Mouse (Mus musculus): Measurements from ENCODE around the gene Tex2. TPM values are rescaled to one million over a fixed set of nuclear protein-coding genes. Genes with fewer than 3 reads are reported as not detected.

Tex2 gene
- polyA plus RNA-seq, 1 experiment, result 13.2 TPM

- peak; percentile 81 for DNase-seq
- H3K4me1 ChIP-seq (replicated peaks; ENCODE audit: control insufficient read depth, insufficient read depth, low read length), result peaks cover 6% of the 10 kb centered on the region
- H3K4me3 ChIP-seq (ENCODE audit: control insufficient read depth, insufficient read depth, low read length), result no peak overlapping the region
- TF ChIP-seq POLR2A (IDR thresholded peaks at IDR 0.05; ENCODE audit: control insufficient read depth, extremely low read depth, insufficient read depth, low read length, poor library complexity) (no peak), CTCF (IDR thresholded peaks at IDR 0.05; ENCODE audit: borderline replicate concordance, control insufficient read depth, extremely low read depth, insufficient read depth, low read length, poor library complexity) (peak; percentile 79; the same call in 1 of the 2 replicates)
- H3K36me3 ChIP-seq (ENCODE audit: control insufficient read depth, insufficient read depth, low read length), result no peaks in the 10 kb centered on the region
- H3K27me3 ChIP-seq (ENCODE audit: control insufficient read depth, insufficient read depth, low read length), result no peaks in the 10 kb centered on the region
- no peak overlapping the region for H3K27ac ChIP-seq (ENCODE audit: control insufficient read depth, insufficient read depth, low read length)
- WGBS, result 16% methylated on average over 13 of the region's 13 CpGs
Measured at GRCm38 (mm10) chr11:106648347-106648746, 35.1 kb upstream of the Tex2 start.

GRCm38 (mm10) chr11:106642966-106643637, 29.9 kb upstream of the Tex2 start:
- Histone ChIP-seq H3K27me3 (ENCODE audit: control insufficient read depth, insufficient read depth, low read length) (no peaks in the 10 kb centered on the region), H3K4me3 (ENCODE audit: control insufficient read depth, insufficient read depth, low read length) (no peak overlapping the region), H3K27ac (ENCODE audit: control insufficient read depth, insufficient read depth, low read length) (no peak overlapping the region), H3K36me3 (ENCODE audit: control insufficient read depth, insufficient read depth, low read length) (no peaks in the 10 kb centered on the region), H3K4me1 (replicated peaks; ENCODE audit: control insufficient read depth, insufficient read depth, low read length) (peaks cover 4% of the 10 kb centered on the region)
- TF ChIP-seq POLR2A (IDR thresholded peaks at IDR 0.05; ENCODE audit: control insufficient read depth, extremely low read depth, insufficient read depth, low read length, poor library complexity) (no peak), CTCF (IDR thresholded peaks at IDR 0.05; ENCODE audit: borderline replicate concordance, control insufficient read depth, extremely low read depth, insufficient read depth, low read length, poor library complexity) (no peak)
- no peak for DNase-seq
- 98% methylated on average over 8 of the region's 8 CpGs for WGBS

GRCm38 (mm10) chr11:106641580-106641979, 28.4 kb upstream of the Tex2 start:
- TF ChIP-seq CTCF (IDR thresholded peaks at IDR 0.05; ENCODE audit: borderline replicate concordance, control insufficient read depth, extremely low read depth, insufficient read depth, low read length, poor library complexity) (no peak), POLR2A (IDR thresholded peaks at IDR 0.05; ENCODE audit: control insufficient read depth, extremely low read depth, insufficient read depth, low read length, poor library complexity) (no peak)
- DNase-seq, result no peak
- H3K36me3 ChIP-seq (ENCODE audit: control insufficient read depth, insufficient read depth, low read length), result no peaks in the 10 kb centered on the region
- H3K4me3 ChIP-seq (ENCODE audit: control insufficient read depth, insufficient read depth, low read length), result no peak overlapping the region
- H3K27ac ChIP-seq (ENCODE audit: control insufficient read depth, insufficient read depth, low read length), result no peak overlapping the region
- peaks cover 4% of the 10 kb centered on the region for H3K4me1 ChIP-seq (replicated peaks; ENCODE audit: control insufficient read depth, insufficient read depth, low read length)
- 96% methylated on average over 1 of the region's 1 CpGs for WGBS
- H3K27me3 ChIP-seq (ENCODE audit: control insufficient read depth, insufficient read depth, low read length), result no peaks in the 10 kb centered on the region

GRCm38 (mm10) chr11:106640059-106640458, 26.8 kb upstream of the Tex2 start:
- Histone ChIP-seq H3K27ac (ENCODE audit: control insufficient read depth, insufficient read depth, low read length) (no peak overlapping the region), H3K4me3 (ENCODE audit: control insufficient read depth, insufficient read depth, low read length) (no peak overlapping the region), H3K27me3 (ENCODE audit: control insufficient read depth, insufficient read depth, low read length) (no peaks in the 10 kb centered on the region), H3K4me1 (replicated peaks; ENCODE audit: control insufficient read depth, insufficient read depth, low read length) (peaks cover 4% of the 10 kb centered on the region), H3K36me3 (ENCODE audit: control insufficient read depth, insufficient read depth, low read length) (no peaks in the 10 kb centered on the region)
- no peak for TF ChIP-seq CTCF (IDR thresholded peaks at IDR 0.05; ENCODE audit: borderline replicate concordance, control insufficient read depth, extremely low read depth, insufficient read depth, low read length, poor library complexity)
- WGBS, result 28% methylated on average over 9 of the region's 9 CpGs
- DNase-seq, result no peak

- Histone ChIP-seq H3K4me3 (ENCODE audit: control insufficient read depth, insufficient read depth, low read length) (no peak overlapping the region), H3K36me3 (ENCODE audit: control insufficient read depth, insufficient read depth, low read length) (no peaks in the 10 kb centered on the region), H3K4me1 (replicated peaks; ENCODE audit: control insufficient read depth, insufficient read depth, low read length) (peaks cover 4% of the 10 kb centered on the region), H3K27ac (ENCODE audit: control insufficient read depth, insufficient read depth, low read length) (no peak overlapping the region), H3K27me3 (ENCODE audit: control insufficient read depth, insufficient read depth, low read length) (no peaks in the 10 kb centered on the region)
- no peak for TF ChIP-seq POLR2A (IDR thresholded peaks at IDR 0.05; ENCODE audit: control insufficient read depth, extremely low read depth, insufficient read depth, low read length, poor library complexity)
- no peak for TF ChIP-seq CTCF (IDR thresholded peaks at IDR 0.05; ENCODE audit: borderline replicate concordance, control insufficient read depth, extremely low read depth, insufficient read depth, low read length, poor library complexity)
- 75% methylated on average over 5 of the region's 5 CpGs for WGBS
- DNase-seq, result no peak
Measured at GRCm38 (mm10) chr11:106639356-106639692, 26.1 kb upstream of the Tex2 start.

- WGBS, result 91% methylated on average over 9 of the region's 9 CpGs
- no peak overlapping the region for H3K27ac ChIP-seq (ENCODE audit: control insufficient read depth, insufficient read depth, low read length)
Measured at GRCm38 (mm10) chr11:106638551-106639355, 25.5 kb upstream of the Tex2 start.

More at GRCm38 (mm10) chr11:106638551-106639355, 25.5 kb upstream of the Tex2 start:
- Histone ChIP-seq H3K4me1 (replicated peaks; ENCODE audit: control insufficient read depth, insufficient read depth, low read length) (peaks cover 4% of the 10 kb centered on the region), H3K27me3 (ENCODE audit: control insufficient read depth, insufficient read depth, low read length) (no peaks in the 10 kb centered on the region), H3K36me3 (ENCODE audit: control insufficient read depth, insufficient read depth, low read length) (no peaks in the 10 kb centered on the region), H3K4me3 (ENCODE audit: control insufficient read depth, insufficient read depth, low read length) (no peak overlapping the region)
- TF ChIP-seq POLR2A (IDR thresholded peaks at IDR 0.05; ENCODE audit: control insufficient read depth, extremely low read depth, insufficient read depth, low read length, poor library complexity) (no peak), CTCF (IDR thresholded peaks at IDR 0.05; ENCODE audit: borderline replicate concordance, control insufficient read depth, extremely low read depth, insufficient read depth, low read length, poor library complexity) (no peak)
- no peak for DNase-seq

Data from thymus, adult 2 months (tissue).